Mouse (Mus musculus): ENCODE data around the gene Frg2f1. TPM values are rescaled to one million over a fixed set of nuclear protein-coding genes. Genes with fewer than 3 reads are reported as not detected.
A peak's percentile ranks its signal among the peaks of the same experiment; 100 is the strongest.

Frg2f1 gene
- polyA plus RNA-seq (2014; fragmentation: Nextera tagmentation; extraction: Ambion mirVana), result 4.7 and 5.7 TPM in 2 replicates

DNA sequence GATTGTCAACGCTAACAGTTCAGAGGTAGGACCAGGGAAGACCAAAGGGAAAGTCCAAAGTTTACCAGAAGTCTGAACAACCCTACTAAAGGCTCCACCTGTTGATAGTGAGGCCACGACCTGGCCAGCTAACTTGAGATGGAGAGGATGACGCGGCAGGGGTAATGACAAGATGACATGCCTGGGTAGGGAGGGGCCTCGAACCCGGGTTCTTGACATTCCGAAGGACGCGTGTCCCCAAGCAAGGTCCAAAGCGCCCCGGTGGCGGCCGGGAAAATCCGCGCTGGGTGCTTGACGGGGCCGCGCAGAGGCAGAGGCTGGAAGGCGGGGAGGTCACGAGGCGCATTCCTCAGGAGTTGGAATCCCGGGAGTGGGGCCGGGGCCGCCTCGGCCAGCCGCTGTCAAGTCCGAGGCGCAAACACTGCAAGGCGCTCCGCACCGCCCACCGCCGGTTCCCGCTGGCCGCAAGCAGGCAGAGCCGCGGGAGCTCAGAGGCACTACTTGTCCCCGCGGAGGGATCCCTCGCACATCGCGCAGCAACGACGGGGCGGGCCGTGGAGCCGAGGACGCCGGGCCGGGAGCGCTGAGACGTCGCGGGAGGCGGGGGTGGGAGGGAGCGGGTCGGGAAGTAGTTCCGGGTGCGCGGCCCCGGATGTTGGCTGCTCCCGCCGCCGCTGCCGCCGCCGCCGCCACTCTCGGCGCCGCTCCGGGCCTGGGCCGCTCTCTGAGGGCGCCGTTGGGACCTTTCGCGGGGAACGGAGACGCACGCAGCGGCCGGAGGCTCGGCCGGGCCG, at the start of gene Frg2f1:
TSS of gene Frg2f1 (minus strand) at position 499 of the 794 bp plus-strand sequence.
- 1% methylated on average over 34 of the region's 85 CpGs for WGBS
- Histone ChIP-seq H3K36me3 (ENCODE audit: control insufficient read depth, insufficient read depth, low read length) (no peaks in the 10 kb centered on the region), H3K9me3 (ENCODE audit: control insufficient read depth, low read length) (no peaks in the 10 kb centered on the region), H3K27ac (replicated peaks; ENCODE audit: low read depth, low read length) (peak within 1 kb of the TSS; percentile 97), H3K27me3 (replicated peaks; ENCODE audit: control insufficient read depth, insufficient read depth, low read length) (no peaks in the 10 kb centered on the region), H3K4me2 (ENCODE audit: low read depth, low read length) (peak within 1 kb of the TSS; percentile 74), H3K4me1 (ENCODE audit: control insufficient read depth, insufficient read depth, low read length) (peaks cover 12% of the 10 kb centered on the region), H3K9ac (ENCODE audit: low read depth, low read length) (peak within 1 kb of the TSS; percentile 98), H3K4me3 (ENCODE audit: low read depth, low read length) (peak within 1 kb of the TSS; percentile 94)
- ATAC-seq (ENCODE audit: low read depth) (peak; percentile 94), DNase-seq (ENCODE audit: low spot score) (peak; percentile 97)

DNA sequence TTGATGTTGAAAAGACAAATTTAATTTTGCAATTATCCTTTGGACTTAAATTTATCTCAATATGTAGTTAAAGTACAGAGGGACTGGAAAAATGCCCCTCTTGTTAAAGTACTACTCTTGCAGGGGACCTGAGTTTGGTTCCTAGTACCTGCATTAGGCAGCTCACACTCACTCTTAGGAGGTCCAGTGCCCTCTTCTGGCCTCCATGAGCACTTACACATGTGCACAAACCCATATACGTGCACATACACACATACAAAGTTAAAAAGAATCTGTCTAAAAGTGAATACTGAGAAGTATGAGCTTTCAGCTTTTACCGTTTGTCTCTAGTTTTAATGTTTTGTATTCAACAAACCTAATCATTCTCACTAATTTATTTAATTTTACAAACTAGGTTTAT, 48.7 kb upstream of the Frg2f1 start:
- WGBS, result 88% methylated on average over 2 of the region's 2 CpGs
- H3K9ac ChIP-seq (ENCODE audit: low read depth, low read length), result no peak overlapping the region
- no peaks in the 10 kb centered on the region for H3K9me3 ChIP-seq (ENCODE audit: control insufficient read depth, low read length)
- H3K4me2 ChIP-seq (ENCODE audit: low read depth, low read length), result no peak overlapping the region
- ATAC-seq (ENCODE audit: low read depth) (no peak), DNase-seq (ENCODE audit: low spot score) (no peak)
- no peak overlapping the region for H3K27ac ChIP-seq (replicated peaks; ENCODE audit: low read depth, low read length)
- no peaks in the 10 kb centered on the region for H3K27me3 ChIP-seq (replicated peaks; ENCODE audit: control insufficient read depth, insufficient read depth, low read length)
- no peaks in the 10 kb centered on the region for H3K4me1 ChIP-seq (ENCODE audit: control insufficient read depth, insufficient read depth, low read length)
- H3K4me3 ChIP-seq (ENCODE audit: low read depth, low read length), result no peak overlapping the region
- peaks cover 22% of the 10 kb centered on the region for H3K36me3 ChIP-seq (ENCODE audit: control insufficient read depth, insufficient read depth, low read length)

DNA sequence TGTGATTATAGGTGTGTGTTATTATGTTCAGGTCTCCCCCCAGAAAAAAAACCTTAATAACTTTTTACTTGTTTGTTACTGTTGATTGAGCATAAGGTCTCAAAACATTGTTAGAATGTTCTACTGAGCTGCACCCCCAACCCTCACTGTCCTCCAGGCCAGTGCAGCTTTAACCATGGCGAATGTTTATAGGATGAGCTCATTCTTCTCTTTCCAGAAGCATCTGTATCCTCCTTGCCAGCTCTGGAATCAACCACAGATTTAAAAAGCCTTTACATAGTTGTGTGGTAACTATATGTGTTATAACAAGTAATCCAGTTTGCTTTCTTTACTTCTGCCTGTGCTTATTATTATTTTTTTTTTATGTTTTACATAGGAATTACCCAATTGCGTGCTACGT, 36.1 kb upstream of the Frg2f1 start:
- Histone ChIP-seq H3K36me3 (ENCODE audit: control insufficient read depth, insufficient read depth, low read length) (peaks cover 25% of the 10 kb centered on the region; the same call in 1 of the 2 replicates), H3K9ac (ENCODE audit: low read depth, low read length) (no peak overlapping the region), H3K4me2 (ENCODE audit: low read depth, low read length) (no peak overlapping the region), H3K27me3 (replicated peaks; ENCODE audit: control insufficient read depth, insufficient read depth, low read length) (no peaks in the 10 kb centered on the region), H3K9me3 (ENCODE audit: control insufficient read depth, low read length) (0 out of 2 replicates have a peak, but pooled peaks cover 3% of the 10 kb centered on the region), H3K4me3 (ENCODE audit: low read depth, low read length) (no peak overlapping the region), H3K4me1 (ENCODE audit: control insufficient read depth, insufficient read depth, low read length) (no peaks in the 10 kb centered on the region), H3K27ac (replicated peaks; ENCODE audit: low read depth, low read length) (no peak overlapping the region)
- WGBS, result 85% methylated on average over 3 of the region's 3 CpGs
- no peak for ATAC-seq (ENCODE audit: low read depth)
- DNase-seq (ENCODE audit: low spot score), result peak; percentile 13

DNA sequence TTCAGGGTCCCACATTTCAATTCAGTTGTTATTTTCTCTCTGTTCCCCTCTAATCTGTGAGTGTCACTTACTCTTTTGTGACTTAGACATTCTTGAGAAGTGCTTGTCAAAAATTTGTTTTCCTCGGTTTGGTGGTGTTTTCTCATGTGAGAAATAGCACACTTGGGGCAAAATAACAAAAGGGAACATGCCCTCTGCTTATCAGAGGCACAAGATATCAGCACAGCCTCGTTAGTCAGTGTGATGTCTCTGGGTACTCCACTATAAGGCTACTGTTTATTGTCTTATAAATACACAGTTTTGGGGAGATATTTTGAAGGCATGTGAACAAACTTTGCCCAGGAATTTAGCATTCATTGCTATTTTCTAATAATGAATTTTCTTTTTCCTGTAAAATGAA, 35.2 kb upstream of the Frg2f1 start:
- Histone ChIP-seq H3K9me3 (ENCODE audit: control insufficient read depth, low read length) (0 out of 2 replicates have a peak, but pooled peaks cover 3% of the 10 kb centered on the region), H3K27me3 (replicated peaks; ENCODE audit: control insufficient read depth, insufficient read depth, low read length) (no peaks in the 10 kb centered on the region), H3K4me1 (ENCODE audit: control insufficient read depth, insufficient read depth, low read length) (no peaks in the 10 kb centered on the region), H3K4me3 (ENCODE audit: low read depth, low read length) (no peak overlapping the region), H3K9ac (ENCODE audit: low read depth, low read length) (no peak overlapping the region), H3K27ac (replicated peaks; ENCODE audit: low read depth, low read length) (no peak overlapping the region), H3K36me3 (ENCODE audit: control insufficient read depth, insufficient read depth, low read length) (peaks cover 25% of the 10 kb centered on the region; the same call in 1 of the 2 replicates), H3K4me2 (ENCODE audit: low read depth, low read length) (no peak overlapping the region)
- 86% methylated on average over 2 of the region's 2 CpGs for WGBS
- no peak for ATAC-seq (ENCODE audit: low read depth)
- DNase-seq (ENCODE audit: low spot score), result no peak

DNA sequence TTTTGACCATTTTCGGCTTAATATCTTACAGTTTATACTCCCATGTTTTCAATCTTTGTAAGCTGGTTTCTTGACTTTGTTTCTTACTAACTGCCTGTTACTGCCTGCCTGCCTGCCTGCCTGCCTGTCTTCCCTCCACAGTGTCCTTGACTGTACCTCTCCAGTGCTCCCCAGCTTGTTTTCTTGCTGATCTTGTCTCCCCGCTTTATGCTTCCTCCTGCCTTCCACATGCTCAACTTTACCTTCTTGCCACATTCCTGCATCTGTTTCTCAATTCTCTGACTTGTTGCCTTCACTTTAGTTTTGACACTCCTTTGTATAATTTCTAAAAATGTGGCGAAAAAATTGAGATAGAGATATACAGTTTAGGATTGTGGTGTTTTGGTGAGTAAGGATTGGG, 33.4 kb upstream of the Frg2f1 start:
- Histone ChIP-seq H3K4me1 (ENCODE audit: control insufficient read depth, insufficient read depth, low read length) (no peaks in the 10 kb centered on the region), H3K27ac (replicated peaks; ENCODE audit: low read depth, low read length) (no peak overlapping the region), H3K36me3 (ENCODE audit: control insufficient read depth, insufficient read depth, low read length) (peaks cover 20% of the 10 kb centered on the region; the same call in 1 of the 2 replicates), H3K9ac (ENCODE audit: low read depth, low read length) (no peak overlapping the region), H3K27me3 (replicated peaks; ENCODE audit: control insufficient read depth, insufficient read depth, low read length) (no peaks in the 10 kb centered on the region), H3K4me2 (ENCODE audit: low read depth, low read length) (no peak overlapping the region), H3K9me3 (ENCODE audit: control insufficient read depth, low read length) (no peaks in the 10 kb centered on the region), H3K4me3 (ENCODE audit: low read depth, low read length) (no peak overlapping the region)
- WGBS, result 82% methylated on average over 3 of the region's 3 CpGs
- ATAC-seq (ENCODE audit: low read depth) (no peak), DNase-seq (ENCODE audit: low spot score) (no peak)

DNA sequence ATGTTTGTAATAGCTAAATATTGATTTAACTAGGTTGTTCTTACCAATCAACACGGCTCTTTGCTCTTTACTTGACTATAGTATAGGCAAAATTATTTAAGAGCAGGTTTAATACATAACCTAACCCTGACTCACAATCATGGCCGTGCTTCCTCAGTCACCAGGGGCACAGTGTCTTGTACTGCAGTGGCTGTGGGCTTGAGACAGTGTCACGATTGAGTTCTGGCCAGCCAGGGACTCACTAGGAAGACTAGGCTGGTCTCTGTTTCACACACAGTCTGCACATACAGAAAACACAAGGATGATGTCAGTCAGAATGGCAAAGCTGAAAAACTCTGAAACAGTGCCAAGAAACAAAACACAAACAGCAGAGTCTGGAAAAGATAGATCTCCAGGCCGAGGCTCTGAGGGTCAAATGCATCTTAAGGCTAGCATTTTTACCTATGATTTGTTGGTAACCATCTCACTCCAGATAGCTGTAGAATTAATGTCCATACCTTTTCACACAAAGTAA, 27.1 kb upstream of the Frg2f1 start:
- Histone ChIP-seq H3K36me3 (ENCODE audit: control insufficient read depth, insufficient read depth, low read length) (peaks cover 15% of the 10 kb centered on the region), H3K4me3 (ENCODE audit: low read depth, low read length) (no peak overlapping the region), H3K27me3 (replicated peaks; ENCODE audit: control insufficient read depth, insufficient read depth, low read length) (no peaks in the 10 kb centered on the region), H3K4me2 (ENCODE audit: low read depth, low read length) (no peak overlapping the region), H3K4me1 (ENCODE audit: control insufficient read depth, insufficient read depth, low read length) (no peaks in the 10 kb centered on the region), H3K27ac (replicated peaks; ENCODE audit: low read depth, low read length) (no peak overlapping the region), H3K9me3 (ENCODE audit: control insufficient read depth, low read length) (peaks cover 7% of the 10 kb centered on the region; the same call in 1 of the 2 replicates), H3K9ac (ENCODE audit: low read depth, low read length) (no peak overlapping the region)
- DNase-seq (ENCODE audit: low spot score) (peak; percentile 28), ATAC-seq (ENCODE audit: low read depth) (no peak)
- WGBS, result 76% methylated on average over 4 of the region's 4 CpGs

DNA sequence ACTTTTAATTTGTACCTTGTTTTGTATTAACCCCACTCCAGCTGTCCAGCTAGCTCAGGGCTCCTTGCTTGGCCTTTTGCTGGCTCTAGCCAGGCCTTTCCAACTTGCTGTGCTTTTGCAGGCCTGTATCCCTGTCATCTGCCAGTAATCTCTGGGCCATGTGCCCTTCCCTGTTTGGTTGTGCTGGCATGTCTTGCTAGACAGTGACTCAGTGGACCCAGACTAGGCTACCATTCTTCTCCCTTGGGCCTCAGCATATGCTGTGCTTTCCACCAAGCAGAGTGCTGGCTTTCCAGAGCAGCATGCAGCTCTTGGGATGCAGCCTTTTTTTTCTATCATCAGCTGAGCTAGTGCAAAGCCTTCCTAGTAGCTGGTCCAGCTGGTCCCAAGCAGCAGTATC, 23.8 kb upstream of the Frg2f1 start:
- H3K4me1 ChIP-seq (ENCODE audit: control insufficient read depth, insufficient read depth, low read length), result no peaks in the 10 kb centered on the region
- no peak overlapping the region for H3K4me2 ChIP-seq (ENCODE audit: low read depth, low read length)
- no peaks in the 10 kb centered on the region for H3K27me3 ChIP-seq (replicated peaks; ENCODE audit: control insufficient read depth, insufficient read depth, low read length)
- H3K36me3 ChIP-seq (ENCODE audit: control insufficient read depth, insufficient read depth, low read length), result peaks cover 15% of the 10 kb centered on the region
- DNase-seq (ENCODE audit: low spot score), result no peak
- no peak overlapping the region for H3K4me3 ChIP-seq (ENCODE audit: low read depth, low read length)
- H3K9ac ChIP-seq (ENCODE audit: low read depth, low read length), result no peak overlapping the region
- ATAC-seq (ENCODE audit: low read depth), result no peak
- H3K27ac ChIP-seq (replicated peaks; ENCODE audit: low read depth, low read length), result no peak overlapping the region
- peaks cover 7% of the 10 kb centered on the region; the same call in 1 of the 2 replicates for H3K9me3 ChIP-seq (ENCODE audit: control insufficient read depth, low read length)

DNA sequence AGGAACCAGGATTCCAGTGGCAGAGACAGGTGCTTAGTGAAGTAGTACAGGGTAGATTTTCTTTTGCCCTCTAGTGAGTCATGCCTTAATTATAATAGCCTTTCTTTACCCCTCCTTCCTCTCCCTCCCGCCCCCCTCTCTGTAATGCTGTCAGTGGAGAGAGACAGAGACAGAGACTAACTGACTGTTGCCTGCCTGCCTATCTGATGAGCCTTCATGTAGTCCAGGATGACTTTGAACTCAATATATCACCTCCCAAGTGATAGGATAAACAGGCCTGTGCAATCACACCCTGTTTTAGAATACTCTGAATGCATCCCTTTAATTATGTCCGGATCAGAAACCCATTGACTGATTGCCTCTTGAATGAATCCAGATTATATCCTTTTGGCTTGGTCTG, 16.1 kb upstream of the Frg2f1 start:
- ATAC-seq (ENCODE audit: low read depth) (no peak), DNase-seq (ENCODE audit: low spot score) (no peak)
- Histone ChIP-seq H3K9me3 (ENCODE audit: control insufficient read depth, low read length) (no peaks in the 10 kb centered on the region), H3K27me3 (replicated peaks; ENCODE audit: control insufficient read depth, insufficient read depth, low read length) (no peaks in the 10 kb centered on the region), H3K36me3 (ENCODE audit: control insufficient read depth, insufficient read depth, low read length) (no peaks in the 10 kb centered on the region), H3K9ac (ENCODE audit: low read depth, low read length) (no peak overlapping the region), H3K27ac (replicated peaks; ENCODE audit: low read depth, low read length) (no peak overlapping the region), H3K4me3 (ENCODE audit: low read depth, low read length) (no peak overlapping the region), H3K4me2 (ENCODE audit: low read depth, low read length) (no peak overlapping the region), H3K4me1 (ENCODE audit: control insufficient read depth, insufficient read depth, low read length) (peaks cover 9% of the 10 kb centered on the region; the same call in 1 of the 2 replicates)
- WGBS, result 59% methylated on average over 2 of the region's 2 CpGs
